Mouse (Mus musculus): Measurements from ENCODE around the gene Tktl1. TPM values are rescaled to one million over a fixed set of nuclear protein-coding genes. Genes with fewer than 3 reads are reported as not detected.

Tktl1 gene
- polyA plus RNA-seq, 1 experiment: 0.07 TPM

DNA sequence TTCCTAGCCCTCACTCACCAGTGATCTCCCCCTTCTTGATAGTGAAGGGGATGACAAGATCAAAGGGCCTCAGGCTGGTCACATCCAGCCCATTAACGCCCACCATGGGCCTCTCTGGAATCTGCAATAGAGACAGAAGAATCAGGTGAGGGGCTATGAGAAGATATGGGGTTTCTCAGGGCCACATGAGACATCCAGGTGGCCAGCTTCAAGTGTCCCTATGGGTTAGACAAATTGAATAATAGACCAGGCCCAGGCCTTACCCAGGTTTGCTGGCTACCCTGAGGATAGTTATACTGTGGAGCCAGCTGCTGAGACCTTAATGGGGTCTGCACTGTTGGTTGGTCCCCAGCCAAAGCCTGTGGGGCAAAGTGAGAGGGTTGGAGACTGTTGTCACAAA lies 53.0 kb downstream of the Tktl1 start:
- no peaks in the 10 kb centered on the region for H3K27me3 ChIP-seq (ENCODE audit: control insufficient read depth, insufficient read depth, low read length)
- DNase-seq (ENCODE audit: low read depth in 1 of 2, low spot score in 2 of 2): no peak
- TF ChIP-seq CTCF (IDR thresholded peaks at IDR 0.05; ENCODE audit: extremely low read depth, insufficient read depth, insufficient read length, insufficient replicate concordance) (no peak), POLR2A (IDR thresholded peaks at IDR 0.05; ENCODE audit: low read depth, low read length) (no peak)
- no peaks in the 10 kb centered on the region for H3K4me1 ChIP-seq (ENCODE audit: control insufficient read depth, insufficient read depth, insufficient read length)
- H3K4me3 ChIP-seq (ENCODE audit: extremely low read depth, insufficient read depth, insufficient read length): no peak overlapping the region
- WGBS: 76% methylated on average over 1 of the region's 1 CpGs
- peaks cover 62% of the 10 kb centered on the region for H3K36me3 ChIP-seq (ENCODE audit: control insufficient read depth, insufficient read depth, low read length)
- H3K27ac ChIP-seq (ENCODE audit: insufficient read depth, low read length): no peak overlapping the region

DNA sequence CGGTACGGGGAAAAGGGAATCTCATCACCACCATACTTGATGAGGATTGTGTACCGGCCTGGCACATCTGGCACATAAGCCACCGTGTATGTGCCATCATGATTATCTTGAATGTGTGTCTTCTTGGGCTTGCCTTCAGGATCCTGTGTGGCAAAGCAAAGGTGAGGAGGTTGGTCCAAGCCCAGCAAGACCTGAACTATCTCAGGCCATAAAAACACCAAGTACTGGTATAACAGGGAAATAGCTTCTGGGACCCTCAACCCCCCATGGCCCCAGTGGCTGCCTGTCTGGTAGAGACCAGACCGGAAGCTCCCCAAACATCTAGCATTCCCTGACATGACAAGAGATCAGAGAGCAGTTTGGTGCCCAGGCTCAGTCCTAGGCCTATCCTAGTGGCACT lies 56.1 kb downstream of the Tktl1 start:
- H3K4me3 ChIP-seq (ENCODE audit: extremely low read depth, insufficient read depth, insufficient read length): no peak overlapping the region
- DNase-seq (ENCODE audit: low read depth in 1 of 2, low spot score in 2 of 2): no peak
- 90% methylated on average over 5 of the region's 5 CpGs for WGBS
- peaks cover 65% of the 10 kb centered on the region for H3K36me3 ChIP-seq (ENCODE audit: control insufficient read depth, insufficient read depth, low read length)
- TF ChIP-seq POLR2A (IDR thresholded peaks at IDR 0.05; ENCODE audit: low read depth, low read length) (no peak), CTCF (IDR thresholded peaks at IDR 0.05; ENCODE audit: extremely low read depth, insufficient read depth, insufficient read length, insufficient replicate concordance) (no peak)
- no peaks in the 10 kb centered on the region for H3K27me3 ChIP-seq (ENCODE audit: control insufficient read depth, insufficient read depth, low read length)
- no peaks in the 10 kb centered on the region for H3K4me1 ChIP-seq (ENCODE audit: control insufficient read depth, insufficient read depth, insufficient read length)
- no peak overlapping the region for H3K27ac ChIP-seq (ENCODE audit: insufficient read depth, low read length)

DNA sequence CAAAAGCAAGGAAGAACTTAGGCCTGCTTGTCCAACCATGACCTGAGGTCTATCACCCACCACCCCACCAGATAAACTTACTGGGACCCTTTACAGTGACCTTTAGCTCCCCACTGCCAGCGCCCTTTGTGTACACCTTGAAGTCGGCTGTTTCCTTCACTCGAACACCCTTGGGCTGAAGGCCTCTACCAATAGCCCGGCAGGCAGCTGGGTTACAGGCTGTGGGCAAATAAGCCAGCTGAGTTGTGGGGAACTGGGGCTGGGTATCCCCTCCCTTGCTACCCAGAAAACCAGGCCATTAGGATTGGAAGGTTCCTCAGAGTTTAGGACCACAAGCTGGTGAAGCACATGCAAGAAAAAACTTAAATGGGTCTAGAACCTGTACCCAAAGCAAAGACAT lies 63.3 kb downstream of the Tktl1 start:
- Histone ChIP-seq H3K27me3 (ENCODE audit: control insufficient read depth, insufficient read depth, low read length) (no peaks in the 10 kb centered on the region), H3K36me3 (ENCODE audit: control insufficient read depth, insufficient read depth, low read length) (peaks cover 53% of the 10 kb centered on the region), H3K4me1 (ENCODE audit: control insufficient read depth, insufficient read depth, insufficient read length) (peaks cover 7% of the 10 kb centered on the region; the same call in 1 of the 2 replicates), H3K27ac (ENCODE audit: insufficient read depth, low read length) (no peak overlapping the region), H3K4me3 (ENCODE audit: extremely low read depth, insufficient read depth, insufficient read length) (no peak overlapping the region)
- DNase-seq (ENCODE audit: low read depth in 1 of 2, low spot score in 2 of 2): no peak
- TF ChIP-seq CTCF (IDR thresholded peaks at IDR 0.05; ENCODE audit: extremely low read depth, insufficient read depth, insufficient read length, insufficient replicate concordance): no peak
- TF ChIP-seq POLR2A (IDR thresholded peaks at IDR 0.05; ENCODE audit: low read depth, low read length): no peak
- 91% methylated on average over 4 of the region's 4 CpGs for WGBS

DNA sequence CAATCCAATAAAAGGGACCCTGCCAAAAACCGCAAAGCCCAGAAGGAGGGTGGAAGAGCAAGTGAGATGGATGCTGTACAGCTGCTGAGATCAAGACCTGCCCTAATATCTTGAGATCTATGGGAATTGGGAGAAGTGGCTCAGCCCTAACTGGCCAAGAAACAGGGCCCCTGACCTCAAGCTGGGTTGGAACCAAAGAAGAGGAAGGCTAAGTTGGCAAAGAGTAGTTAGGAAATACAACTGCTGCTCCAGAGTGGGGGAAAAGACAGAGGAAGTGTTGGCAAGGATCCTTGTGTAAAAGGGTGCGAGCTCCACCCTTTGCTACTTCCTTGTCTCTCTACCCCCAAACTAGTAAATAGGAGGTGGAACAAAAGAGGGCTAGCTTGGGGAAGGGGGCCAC lies 66.3 kb downstream of the Tktl1 start:
- WGBS: 53% methylated on average over 2 of the region's 2 CpGs
- TF ChIP-seq CTCF (IDR thresholded peaks at IDR 0.05; ENCODE audit: extremely low read depth, insufficient read depth, insufficient read length, insufficient replicate concordance) (no peak), POLR2A (IDR thresholded peaks at IDR 0.05; ENCODE audit: low read depth, low read length) (no peak)
- no peak for DNase-seq (ENCODE audit: low read depth in 1 of 2, low spot score in 2 of 2)
- peak overlapping the region; percentile 29; the same call in 1 of the 2 replicates for H3K4me3 ChIP-seq (ENCODE audit: extremely low read depth, insufficient read depth, insufficient read length)
- H3K27me3 ChIP-seq (ENCODE audit: control insufficient read depth, insufficient read depth, low read length): no peaks in the 10 kb centered on the region
- H3K36me3 ChIP-seq (ENCODE audit: control insufficient read depth, insufficient read depth, low read length): peaks cover 34% of the 10 kb centered on the region
- peak overlapping the region; percentile 90 for H3K27ac ChIP-seq (ENCODE audit: insufficient read depth, low read length)
- H3K4me1 ChIP-seq (ENCODE audit: control insufficient read depth, insufficient read depth, insufficient read length): peaks cover 8% of the 10 kb centered on the region; the same call in 1 of the 2 replicates

DNA sequence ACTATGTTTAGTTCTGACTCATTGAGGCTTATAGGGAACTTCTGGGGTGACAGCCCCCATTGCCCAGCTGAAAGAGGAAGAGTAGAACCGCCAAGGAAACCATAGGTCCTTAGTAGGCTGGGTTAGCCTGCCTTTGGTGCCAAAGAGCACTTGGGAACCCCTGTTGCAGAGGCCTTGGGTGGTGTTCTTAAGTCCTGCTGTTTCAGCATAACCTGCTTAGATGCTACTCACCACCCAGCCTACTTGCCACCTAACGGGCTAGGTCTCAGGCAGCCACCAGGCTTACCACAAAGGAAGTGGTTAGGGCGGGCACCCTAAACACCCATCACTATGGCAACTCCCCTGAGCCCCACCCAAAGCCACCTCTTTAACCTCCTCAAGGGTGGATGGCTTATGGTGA lies 66.7 kb downstream of the Tktl1 start:
- Histone ChIP-seq H3K36me3 (ENCODE audit: control insufficient read depth, insufficient read depth, low read length) (peaks cover 34% of the 10 kb centered on the region), H3K27ac (ENCODE audit: insufficient read depth, low read length) (peak overlapping the region; percentile 90), H3K4me1 (ENCODE audit: control insufficient read depth, insufficient read depth, insufficient read length) (peaks cover 8% of the 10 kb centered on the region; the same call in 1 of the 2 replicates), H3K4me3 (ENCODE audit: extremely low read depth, insufficient read depth, insufficient read length) (peak overlapping the region; percentile 78), H3K27me3 (ENCODE audit: control insufficient read depth, insufficient read depth, low read length) (no peaks in the 10 kb centered on the region)
- peak; percentile 78 to 80 for DNase-seq (ENCODE audit: low read depth in 1 of 2, low spot score in 2 of 2)
- WGBS: 27% methylated on average over 3 of the region's 3 CpGs
- TF ChIP-seq CTCF (IDR thresholded peaks at IDR 0.05; ENCODE audit: extremely low read depth, insufficient read depth, insufficient read length, insufficient replicate concordance) (no peak), POLR2A (IDR thresholded peaks at IDR 0.05; ENCODE audit: low read depth, low read length) (no peak)

DNA sequence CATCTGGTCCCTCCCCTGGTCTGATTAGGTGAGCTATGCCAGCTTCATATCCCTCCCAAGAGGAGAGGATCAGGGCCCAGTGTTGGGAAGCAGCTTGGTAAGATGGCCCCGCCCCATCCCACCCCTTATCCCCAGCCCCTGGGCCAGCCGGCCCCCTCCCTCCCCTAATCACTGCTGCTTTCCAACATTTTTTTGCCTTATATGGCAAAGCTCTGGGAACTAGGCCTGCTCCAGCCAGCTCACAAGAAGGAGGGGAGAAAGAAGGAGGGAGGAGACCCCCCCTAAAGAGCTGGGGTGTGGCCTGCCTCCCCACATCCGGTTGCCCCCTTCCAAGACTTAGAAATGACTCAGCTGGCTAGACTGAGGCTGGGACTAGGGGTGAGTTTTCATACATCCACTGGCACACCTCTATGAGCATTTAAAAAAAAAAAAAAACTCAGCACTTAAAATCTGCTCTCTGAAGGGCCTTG lies 67.6 kb downstream of the Tktl1 start:
- DNase-seq (ENCODE audit: low read depth in 1 of 2, low spot score in 2 of 2): peak in 1 of 2 experiments; percentile 41
- Histone ChIP-seq H3K4me1 (ENCODE audit: control insufficient read depth, insufficient read depth, insufficient read length) (peaks cover 8% of the 10 kb centered on the region), H3K36me3 (ENCODE audit: control insufficient read depth, insufficient read depth, low read length) (peaks cover 28% of the 10 kb centered on the region), H3K27me3 (ENCODE audit: control insufficient read depth, insufficient read depth, low read length) (no peaks in the 10 kb centered on the region), H3K4me3 (ENCODE audit: extremely low read depth, insufficient read depth, insufficient read length) (peak overlapping the region; percentile 78), H3K27ac (ENCODE audit: insufficient read depth, low read length) (peak overlapping the region; percentile 90)
- 38% methylated on average over 3 of the region's 3 CpGs for WGBS
- no peak for TF ChIP-seq POLR2A (IDR thresholded peaks at IDR 0.05; ENCODE audit: low read depth, low read length)
- no peak for TF ChIP-seq CTCF (IDR thresholded peaks at IDR 0.05; ENCODE audit: extremely low read depth, insufficient read depth, insufficient read length, insufficient replicate concordance)

DNA sequence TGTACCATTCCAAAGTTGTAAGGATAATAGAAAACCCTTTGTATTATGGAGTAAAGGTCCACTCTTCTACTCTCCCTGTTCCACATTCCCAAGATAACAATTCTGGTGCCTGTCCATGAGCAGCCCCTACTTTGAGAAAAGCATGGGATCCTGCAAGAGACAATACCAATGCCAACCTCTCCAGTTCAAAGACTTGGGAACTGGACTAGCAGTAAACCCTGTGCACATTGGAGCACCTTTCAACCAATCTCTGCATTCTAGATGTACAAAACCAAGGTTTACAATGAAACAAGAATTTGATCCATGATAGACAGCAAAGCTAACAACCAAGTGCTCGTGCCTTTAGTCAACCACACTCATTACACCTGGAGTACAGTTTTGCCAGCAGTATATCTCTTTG lies 68.0 kb downstream of the Tktl1 start:
- peak overlapping the region; percentile 78 for H3K4me3 ChIP-seq (ENCODE audit: extremely low read depth, insufficient read depth, insufficient read length)
- WGBS: 17% methylated on average over 1 of the region's 1 CpGs
- no peaks in the 10 kb centered on the region for H3K27me3 ChIP-seq (ENCODE audit: control insufficient read depth, insufficient read depth, low read length)
- H3K27ac ChIP-seq (ENCODE audit: insufficient read depth, low read length): peak overlapping the region; percentile 96
- peaks cover 11% of the 10 kb centered on the region for H3K4me1 ChIP-seq (ENCODE audit: control insufficient read depth, insufficient read depth, insufficient read length)
- DNase-seq (ENCODE audit: low read depth in 1 of 2, low spot score in 2 of 2): no peak
- TF ChIP-seq CTCF (IDR thresholded peaks at IDR 0.05; ENCODE audit: extremely low read depth, insufficient read depth, insufficient read length, insufficient replicate concordance) (no peak), POLR2A (IDR thresholded peaks at IDR 0.05; ENCODE audit: low read depth, low read length) (no peak)
- peaks cover 24% of the 10 kb centered on the region for H3K36me3 ChIP-seq (ENCODE audit: control insufficient read depth, insufficient read depth, low read length)

Measured in spleen, adult 2 months (tissue).